Mouse (Mus musculus) cerebral cortex, adult 2 months (tissue): ENCODE results near the gene Trmt10c.

Experiments
- WGBS: fragments of 180-500 bp; shearing (Covaris S2); methylation state at CpG from one replicate; pipeline ENCODE4 v1.1.7; 2018; 5-methylcytosine and 5-hydroxymethylcytosine counted together

The Trmt10c gene

GRCm38 (mm10) chr16:56037138-56038010 is at the start of gene Trmt10c:
Gene Trmt10c (minus strand): TSS chr16:56037819.
- WGBS = under 1% methylated on average over 63 of the region's 63 CpGs

- 92% methylated on average over 2 of the region's 2 CpGs for WGBS
Observed at GRCm38 (mm10) chr16:56086336-56086735, 48.7 kb upstream of the Trmt10c start.

GRCm38 (mm10) chr16:56081691-56082090 is 44.1 kb upstream of the Trmt10c start:
- WGBS = 77% methylated on average over 4 of the region's 4 CpGs

- WGBS = 98% methylated on average over 1 of the region's 1 CpGs
Observed at GRCm38 (mm10) chr16:56079419-56079818, 41.8 kb upstream of the Trmt10c start.

GRCm38 (mm10) chr16:56076121-56076869 is 38.7 kb upstream of the Trmt10c start:
- 1% methylated on average over 11 of the region's 11 CpGs for WGBS

GRCm38 (mm10) chr16:56075222-56076111 is 37.8 kb upstream of the Trmt10c start:
- under 1% methylated on average over 52 of the region's 66 CpGs for WGBS

- WGBS = 66% methylated on average over 5 of the region's 5 CpGs
Observed at GRCm38 (mm10) chr16:56074565-56074964, 36.9 kb upstream of the Trmt10c start.

GRCm38 (mm10) chr16:56074122-56074521 is 36.5 kb upstream of the Trmt10c start:
- WGBS = 91% methylated on average over 1 of the region's 1 CpGs

- 93% methylated on average over 6 of the region's 6 CpGs for WGBS
Observed at GRCm38 (mm10) chr16:56073150-56073549, 35.5 kb upstream of the Trmt10c start.

GRCm38 (mm10) chr16:56072533-56072932 is 34.9 kb upstream of the Trmt10c start:
- 82% methylated on average over 6 of the region's 6 CpGs for WGBS

GRCm38 (mm10) chr16:56071317-56072232 is 34.0 kb upstream of the Trmt10c start:
- 47% methylated on average over 5 of the region's 5 CpGs for WGBS

- WGBS = 93% methylated on average over 6 of the region's 6 CpGs
Observed at GRCm38 (mm10) chr16:56068523-56069070, 31.0 kb upstream of the Trmt10c start.

- WGBS = 38% methylated on average over 8 of the region's 8 CpGs
Observed at GRCm38 (mm10) chr16:56066113-56066512, 28.5 kb upstream of the Trmt10c start.

GRCm38 (mm10) chr16:56064334-56064990 is 26.8 kb upstream of the Trmt10c start:
- WGBS = 1% methylated on average over 20 of the region's 20 CpGs

- WGBS = 74% methylated on average over 11 of the region's 11 CpGs
Observed at GRCm38 (mm10) chr16:56062981-56063380, 25.4 kb upstream of the Trmt10c start.

GRCm38 (mm10) chr16:56061995-56062594 is 24.5 kb upstream of the Trmt10c start:
- 74% methylated on average over 7 of the region's 7 CpGs for WGBS

- 86% methylated on average over 10 of the region's 10 CpGs for WGBS
Observed at GRCm38 (mm10) chr16:56058151-56058550, 20.5 kb upstream of the Trmt10c start.

- WGBS = 30% methylated on average over 7 of the region's 7 CpGs
Observed at GRCm38 (mm10) chr16:56056944-56057590, 19.4 kb upstream of the Trmt10c start.

- 83% methylated on average over 3 of the region's 3 CpGs for WGBS
Observed at GRCm38 (mm10) chr16:56055911-56056310, 18.3 kb upstream of the Trmt10c start.
